Mouse (Mus musculus) thymus, adult 2 months (tissue): ENCODE data around the gene Spata2l.

Experiments used
- CTCF ChIP-seq: fragments of 200-500 bp; IDR thresholded peaks from 2 replicates; pipeline ENCODE4 v1.5.1; 2012; ENCODE audit warnings: mild to moderate bottlenecking, control low read depth, low read length, moderate library complexity, borderline replicate concordance; ENCODE audit not compliant: control insufficient read depth, poor library complexity, insufficient read depth; ENCODE audit errors: extremely low read depth
- POLR2A ChIP-seq: fragments of 200-500 bp; IDR thresholded peaks from 2 replicates; pipeline ENCODE4 v1.6.1; 2012; ENCODE audit warnings: mild to moderate bottlenecking, low read length, control low read depth, moderate library complexity; ENCODE audit not compliant: control insufficient read depth, poor library complexity, insufficient read depth; ENCODE audit errors: extremely low read depth

DNA sequence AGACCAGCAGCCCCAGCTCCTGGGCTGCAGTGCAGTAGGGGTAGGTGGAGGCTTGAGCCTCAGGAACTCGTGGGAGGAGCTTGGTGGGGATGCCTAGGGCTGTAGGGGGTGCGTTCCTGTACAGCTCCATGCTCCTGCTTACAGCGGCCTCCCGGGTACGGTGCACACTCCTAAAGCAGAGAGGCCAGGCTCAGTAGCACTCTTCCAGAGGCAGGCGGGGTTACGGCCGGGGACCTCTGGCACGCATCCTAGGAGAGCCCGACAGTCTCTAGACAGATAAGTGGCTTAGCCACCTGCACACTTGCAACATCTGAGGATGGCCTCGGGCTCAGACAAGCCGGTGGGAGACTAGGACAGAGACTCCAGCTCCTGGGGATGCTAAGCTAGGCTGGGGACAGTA is 9.5 kb upstream of the Spata2l start:
- TF ChIP-seq CTCF, result no peak
- no peak for TF ChIP-seq POLR2A
